Mouse (Mus musculus) forebrain, embryonic 11.5 days (tissue): ENCODE data around the gene Mta1. TPM values are rescaled to one million over a fixed set of nuclear protein-coding genes. Genes with fewer than 3 reads are reported as not detected.
A peak's percentile ranks its signal among the peaks of the same experiment; 100 is the strongest.

Experiments used
- ATAC-seq: fragments of 200-750 bp; cut with Nextera tagmentation; replicated peaks from 2 replicates; pipeline ENCODE4 v1.8.0; 2017; ENCODE audit warnings: moderate TSS enrichment; ENCODE audit not compliant: low FRiP score
- DNase-seq: peaks from one replicate; pipeline ENCODE4 v3.0.0-alpha.2; 2017; ENCODE audit warnings: low spot score
- H3K27ac ChIP-seq: fragments of 300-500 bp; sonication (generic); 2 replicates; pipeline ENCODE4 v1.5.1; 2014; ENCODE audit warnings: low read depth, low read length
- H3K27me3 ChIP-seq: fragments of 300-500 bp; sonication (generic); 2 replicates; pipeline ENCODE4 v1.6.1; 2014; ENCODE audit warnings: mild to moderate bottlenecking, low read length, mixed read lengths; ENCODE audit not compliant: control insufficient read depth, insufficient read depth
- H3K36me3 ChIP-seq: fragments of 300-500 bp; sonication (generic); 2 replicates; pipeline ENCODE4 v1.6.1; 2014; ENCODE audit warnings: mild to moderate bottlenecking, low read length, moderate library complexity, mixed read lengths; ENCODE audit not compliant: control insufficient read depth, insufficient read depth
- H3K4me1 ChIP-seq: fragments of 300-500 bp; sonication (generic); replicated peaks from 2 replicates; pipeline ENCODE4 v1.6.1; 2014; ENCODE audit warnings: low read length, mixed read lengths; ENCODE audit not compliant: control insufficient read depth, insufficient read depth
- H3K4me2 ChIP-seq: fragments of 300-500 bp; sonication (generic); 2 replicates; pipeline ENCODE4 v1.6.1; 2014; ENCODE audit warnings: low read depth, mild to moderate bottlenecking, low read length, moderate library complexity, mixed read lengths; ENCODE audit not compliant: severe bottlenecking
- H3K4me3 ChIP-seq: fragments of 300-500 bp; sonication (generic); 2 replicates; pipeline ENCODE4 v1.5.1; 2014; ENCODE audit warnings: low read depth, low read length
- H3K9ac ChIP-seq: fragments of 300-500 bp; sonication (generic); 2 replicates; pipeline ENCODE4 v1.6.1; 2014; ENCODE audit warnings: low read length
- H3K9me3 ChIP-seq: fragments of 300-500 bp; sonication (generic); 2 replicates; pipeline ENCODE4 v1.6.1; 2016; ENCODE audit warnings: low read length, mixed read lengths; ENCODE audit not compliant: control insufficient read depth
- WGBS: fragments of 180-500 bp; shearing (Covaris S2); extraction: QIAGEN DNeasy Blood & Tissue Kit; methylation state at CpG from one replicate; pipeline ENCODE4 v1.1.7; 2014; 5-methylcytosine and 5-hydroxymethylcytosine counted together
- polyA plus RNA-seq: library from polyadenylated mRNA; unstranded; fragments of >200 nt; fragmentation: Nextera tagmentation; extraction: Ambion mirVana; gene quantifications from 2 replicates; pipeline ENCODE4 v1.2.1, GENCODE M21; 2014

Mta1 gene
- polyA plus RNA-seq, 1 experiment from 2014 or later = 25.3 TPM

GRCm38 (mm10) chr12:113157002-113157401 lies 58.9 kb downstream of the Mta1 start:
- Histone ChIP-seq H3K36me3 (no peaks in the 10 kb centered on the region), H3K4me2 (peak overlapping the region; percentile 87), H3K4me1 (peaks cover 13% of the 10 kb centered on the region), H3K27me3 (peaks cover 4% of the 10 kb centered on the region; the same call in 1 of the 2 replicates), H3K9me3 (no peaks in the 10 kb centered on the region), H3K4me3 (peak overlapping the region; percentile 63), H3K27ac (no peak overlapping the region), H3K9ac (peak overlapping the region; percentile 64)
- ATAC-seq (no peak), DNase-seq (no peak)
- 34% methylated on average over 8 of the region's 8 CpGs for WGBS

- 90% methylated on average over 8 of the region's 8 CpGs for WGBS
- H3K4me2 ChIP-seq = peak overlapping the region; percentile 87
- H3K4me1 ChIP-seq = peaks cover 12% of the 10 kb centered on the region
- peak overlapping the region; percentile 63; the same call in 1 of the 2 replicates for H3K4me3 ChIP-seq
- H3K27ac ChIP-seq = no peak overlapping the region
- no peak overlapping the region for H3K9ac ChIP-seq
- H3K27me3 ChIP-seq = peaks cover under 1% of the 10 kb centered on the region; the same call in 1 of the 2 replicates
- no peak for ATAC-seq
- no peaks in the 10 kb centered on the region; the same call in 1 of the 2 replicates for H3K36me3 ChIP-seq
- H3K9me3 ChIP-seq = no peaks in the 10 kb centered on the region
- DNase-seq = no peak
These were observed 59.4 kb downstream of the Mta1 start for GRCm38 (mm10) chr12:113157521-113157920.

- ATAC-seq (no peak), DNase-seq (no peak)
- H3K4me2 ChIP-seq = no peak overlapping the region
- 87% methylated on average over 8 of the region's 8 CpGs for WGBS
- H3K4me1 ChIP-seq = peaks cover 12% of the 10 kb centered on the region
- H3K9me3 ChIP-seq = no peaks in the 10 kb centered on the region
- H3K27me3 ChIP-seq = no peaks in the 10 kb centered on the region
- H3K36me3 ChIP-seq = no peaks in the 10 kb centered on the region; the same call in 1 of the 2 replicates
- no peak overlapping the region for H3K9ac ChIP-seq
- H3K4me3 ChIP-seq = no peak overlapping the region
- no peak overlapping the region for H3K27ac ChIP-seq
These were observed 59.9 kb downstream of the Mta1 start for GRCm38 (mm10) chr12:113157971-113158370.

- Histone ChIP-seq H3K27ac (no peak overlapping the region), H3K27me3 (no peaks in the 10 kb centered on the region), H3K4me3 (no peak overlapping the region), H3K9ac (no peak overlapping the region), H3K4me2 (no peak overlapping the region), H3K4me1 (no peaks in the 10 kb centered on the region), H3K36me3 (no peaks in the 10 kb centered on the region; the same call in 1 of the 2 replicates), H3K9me3 (no peaks in the 10 kb centered on the region)
- WGBS = 78% methylated on average over 11 of the region's 11 CpGs
- DNase-seq = no peak
- ATAC-seq = no peak
These were observed 65.5 kb downstream of the Mta1 start for GRCm38 (mm10) chr12:113163561-113164006.

- DNase-seq = no peak
- no peak overlapping the region for H3K9ac ChIP-seq
- no peak overlapping the region for H3K27ac ChIP-seq
- H3K9me3 ChIP-seq = no peaks in the 10 kb centered on the region
- ATAC-seq = no peak
- H3K4me1 ChIP-seq = no peaks in the 10 kb centered on the region
- H3K36me3 ChIP-seq = no peaks in the 10 kb centered on the region
- H3K4me2 ChIP-seq = no peak overlapping the region
- WGBS = 89% methylated on average over 9 of the region's 9 CpGs
- no peaks in the 10 kb centered on the region for H3K27me3 ChIP-seq
- H3K4me3 ChIP-seq = no peak overlapping the region
These were observed 70.0 kb downstream of the Mta1 start for GRCm38 (mm10) chr12:113168031-113168536.

GRCm38 (mm10) chr12:113176960-113177725 lies 79.1 kb downstream of the Mta1 start:
- 88% methylated on average over 18 of the region's 18 CpGs for WGBS

GRCm38 (mm10) chr12:113181020-113181419 lies 82.9 kb downstream of the Mta1 start:
- Histone ChIP-seq H3K9me3 (no peaks in the 10 kb centered on the region), H3K4me1 (0 out of 2 replicates have a peak, but pooled peaks cover 2% of the 10 kb centered on the region), H3K27ac (no peak overlapping the region), H3K36me3 (no peaks in the 10 kb centered on the region), H3K9ac (no peak overlapping the region), H3K4me2 (no peak overlapping the region), H3K27me3 (peaks cover 4% of the 10 kb centered on the region; the same call in 1 of the 2 replicates), H3K4me3 (no peak overlapping the region)
- ATAC-seq (no peak), DNase-seq (no peak)
- WGBS = 79% methylated on average over 4 of the region's 4 CpGs

More at GRCm38 (mm10) chr12:113176960-113177725, 79.1 kb downstream of the Mta1 start:
- H3K9ac ChIP-seq = no peak overlapping the region
- no peaks in the 10 kb centered on the region for H3K9me3 ChIP-seq
- no peak overlapping the region for H3K27ac ChIP-seq
- H3K36me3 ChIP-seq = no peaks in the 10 kb centered on the region
- DNase-seq (no peak), ATAC-seq (no peak)
- no peak overlapping the region for H3K4me2 ChIP-seq
- no peaks in the 10 kb centered on the region for H3K27me3 ChIP-seq
- H3K4me3 ChIP-seq = no peak overlapping the region
- H3K4me1 ChIP-seq = no peaks in the 10 kb centered on the region

GRCm38 (mm10) chr12:113184945-113185344 lies 86.9 kb downstream of the Mta1 start:
- H3K4me2 ChIP-seq = no peak overlapping the region
- H3K9ac ChIP-seq = no peak overlapping the region
- H3K36me3 ChIP-seq = no peaks in the 10 kb centered on the region; the same call in 1 of the 2 replicates
- WGBS = 57% methylated on average over 5 of the region's 5 CpGs
- no peak for DNase-seq
- ATAC-seq = no peak
- H3K9me3 ChIP-seq = no peaks in the 10 kb centered on the region
- H3K27me3 ChIP-seq = peaks cover 6% of the 10 kb centered on the region; the same call in 1 of the 2 replicates
- H3K4me1 ChIP-seq = peaks cover 13% of the 10 kb centered on the region; the same call in 1 of the 2 replicates
- no peak overlapping the region for H3K4me3 ChIP-seq
- no peak overlapping the region for H3K27ac ChIP-seq
